18 mouse cellular contexts compared by ENCODE assay signal in the genomic region with DNA sequence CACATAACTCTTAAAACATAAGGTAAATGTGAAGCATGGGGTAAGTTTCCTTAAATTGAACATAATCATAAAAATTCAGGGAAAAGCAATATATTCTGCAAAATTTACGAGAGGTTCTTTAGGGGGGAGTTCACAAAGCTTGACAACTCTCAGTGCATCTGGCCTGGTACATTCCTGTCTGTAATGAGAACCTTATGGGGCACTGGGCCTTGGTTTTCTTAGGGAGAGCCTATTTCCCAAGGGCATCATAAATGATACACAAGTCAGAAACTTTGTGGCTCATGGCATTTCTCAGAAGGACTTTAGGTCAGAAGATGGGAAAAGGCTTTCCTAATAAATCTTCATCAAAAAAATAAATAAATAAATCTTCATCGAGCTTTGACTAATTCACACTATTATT.
"Had no signal": no experiment of that assay in that cellular context is flagged by ENCODE, and none has a peak within 500 bp of the region (broad histone marks: within the 10 kb centered on the region; RNA-seq: fewer than 3 reads in every experiment).

No protein-coding gene starts in this region.

- H3K27ac ChIP-seq: kidney, postnatal 0 days; layer of hippocampus, adult 2 months; limb, embryonic 15.5 days; liver, embryonic 14.5 days; macrophage; midbrain, embryonic 10.5 days; midbrain, embryonic 13.5 days; stomach, postnatal 0 days had no signal

- H3K4me3 ChIP-seq: layer of hippocampus, adult 2 months; limb, embryonic 15.5 days; midbrain, embryonic 10.5 days; midbrain, embryonic 13.5 days had no signal

- DNase-seq: kidney, adult 2 months; kidney, postnatal 25 days; layer of hippocampus, adult 9-11 months; liver, postnatal 0 days; lung, embryonic 14.5 days; right cerebral cortex, adult 18-20 months; right cerebral cortex, postnatal 14 days; right cerebral cortex, postnatal 4 days; thymus, adult 2 months; thymus, postnatal 25 days had no signal
